Mouse (Mus musculus) myocyte (in vitro differentiated cells): Measurements from ENCODE around the gene 4930407I10Rik.

Experiments
- CEBPB ChIP-seq: IDR thresholded peaks from 2 replicates; pipeline ENCODE4 v1.6.1; 2011; ENCODE audit warnings: mild to moderate bottlenecking, moderate library complexity; ENCODE audit not compliant: poor library complexity, insufficient read depth, severe bottlenecking
- E2F4 ChIP-seq: IDR thresholded peaks from one replicate; pipeline ENCODE4 v1.6.1; 2011; ENCODE audit warnings: mild to moderate bottlenecking, control low read depth, moderate library complexity; ENCODE audit not compliant: insufficient read depth
- MAX ChIP-seq: IDR thresholded peaks from one replicate; pipeline ENCODE4 v1.6.1; 2011; ENCODE audit warnings: low read depth, mild to moderate bottlenecking, control low read depth
- POLR2A ChIP-seq: IDR thresholded peaks from one replicate; pipeline ENCODE4 v1.6.1; 2011; ENCODE audit warnings: low read depth, mild to moderate bottlenecking, control low read depth, moderate library complexity; ENCODE audit not compliant: insufficient read length
- POLR2AphosphoS2 ChIP-seq: IDR thresholded peaks from one replicate; pipeline ENCODE4 v1.6.1; 2011; ENCODE audit warnings: low read depth, control low read depth; ENCODE audit not compliant: insufficient read length
- TCF12 ChIP-seq: IDR thresholded peaks from one replicate; pipeline ENCODE4 v1.6.1; 2011; ENCODE audit warnings: mild to moderate bottlenecking, control low read depth; ENCODE audit not compliant: poor library complexity, insufficient read depth, severe bottlenecking
- USF1 ChIP-seq: IDR thresholded peaks from one replicate; pipeline ENCODE4 v1.6.1; 2011; ENCODE audit warnings: low read depth, mild to moderate bottlenecking, control low read depth, moderate library complexity

- TF ChIP-seq E2F4, result no peak
- TF ChIP-seq POLR2A, result peak; percentile 27
- TF ChIP-seq USF1, result no peak
- TF ChIP-seq POLR2AphosphoS2, result peak; percentile 40
- TF ChIP-seq CEBPB, result no peak
- no peak for TF ChIP-seq MAX
- TF ChIP-seq TCF12, result no peak
Observed at GRCm38 (mm10) chr15:82040650-82041049, 18.3 kb upstream of the 4930407I10Rik start.
